Mouse (Mus musculus) layer of hippocampus, adult 9-10 months (tissue): ENCODE measurements around the gene Gmppb.
A peak's percentile ranks its signal among the peaks of the same experiment; 100 is the strongest.
"Not testable (repeated sequence)": the region's sequence is repeated elsewhere in the genome, so short reads cannot be mapped to it uniquely, and the experiment has no call there.

Experiments
- DNase-seq: peaks from one replicate; pipeline ENCODE4 v3.0.0; 2022; ENCODE audit warnings: low spot score

Gmppb gene

GRCm38 (mm10) chr9:108049016-108049455, at the start of gene Gmppb:
Gmppb (plus strand) TSS chr9:108049242.
- peak; percentile 91 for DNase-seq

- DNase-seq = peak; percentile 100
Observed at GRCm38 (mm10) chr9:108001922-108002770, 46.9 kb upstream of the Gmppb start, which contains the start of gene Ip6k1. Ip6k1 (plus strand) TSS chr9:108002501.

GRCm38 (mm10) chr9:108002778-108003530, 46.1 kb upstream of the Gmppb start:
- no peak for DNase-seq

- no peak for DNase-seq
Observed at GRCm38 (mm10) chr9:108003531-108003890, 45.5 kb upstream of the Gmppb start.

GRCm38 (mm10) chr9:108008041-108008440, 41.0 kb upstream of the Gmppb start:
- DNase-seq = no peak

- DNase-seq = no peak
Observed at GRCm38 (mm10) chr9:108010385-108010784, 38.7 kb upstream of the Gmppb start.

- not testable (repeated sequence) for DNase-seq
Observed at GRCm38 (mm10) chr9:108013577-108013976, 35.5 kb upstream of the Gmppb start.

- no peak for DNase-seq
Observed at GRCm38 (mm10) chr9:108017127-108017526, 31.9 kb upstream of the Gmppb start.

- DNase-seq = no peak
Observed at GRCm38 (mm10) chr9:108020741-108021140, 28.3 kb upstream of the Gmppb start.

- DNase-seq = no peak
Observed at GRCm38 (mm10) chr9:108023216-108023615, 25.8 kb upstream of the Gmppb start.

GRCm38 (mm10) chr9:108026584-108026983, 22.5 kb upstream of the Gmppb start:
- DNase-seq = no peak

- no peak for DNase-seq
Observed at GRCm38 (mm10) chr9:108027867-108028266, 21.2 kb upstream of the Gmppb start.

GRCm38 (mm10) chr9:108032126-108032525, 16.9 kb upstream of the Gmppb start:
- no peak for DNase-seq

GRCm38 (mm10) chr9:108035331-108036156, 13.5 kb upstream of the Gmppb start:
- DNase-seq = no peak

GRCm38 (mm10) chr9:108044751-108045492, 4.1 kb upstream of the Gmppb start:
- no peak for DNase-seq

- DNase-seq = no peak
Observed at GRCm38 (mm10) chr9:108046582-108046981, 2.5 kb upstream of the Gmppb start.

- no peak for DNase-seq
Observed at GRCm38 (mm10) chr9:108047601-108048565, 1.2 kb upstream of the Gmppb start.

GRCm38 (mm10) chr9:108048566-108048955, 481 bp upstream of the Gmppb start:
- no peak for DNase-seq

GRCm38 (mm10) chr9:108049561-108050251, 664 bp downstream of the Gmppb start:
- DNase-seq = no peak
